Mouse (Mus musculus): ENCODE results near the gene Gpr65.
"Not testable (repeated sequence)": the region's sequence is repeated elsewhere in the genome, so short reads cannot be mapped to it uniquely, and the experiment has no call there.

Gpr65 gene

GRCm38 (mm10) chr12:98268441-98269369 lies at the start of gene Gpr65:
Gene Gpr65 (plus strand): TSS chr12:98268635.
- no peak for DNase-seq (ENCODE audit: low spot score)

GRCm38 (mm10) chr12:98223286-98223685 lies 45.1 kb upstream of the Gpr65 start:
- DNase-seq (ENCODE audit: low spot score), result no peak

GRCm38 (mm10) chr12:98227037-98227436 lies 41.4 kb upstream of the Gpr65 start:
- no peak for DNase-seq (ENCODE audit: low spot score)

GRCm38 (mm10) chr12:98238478-98238877 lies 30.0 kb upstream of the Gpr65 start:
- not testable (repeated sequence) for DNase-seq (ENCODE audit: low spot score)

- no peak for DNase-seq (ENCODE audit: low spot score)
These were observed 24.3 kb upstream of the Gpr65 start for GRCm38 (mm10) chr12:98244161-98244560.

GRCm38 (mm10) chr12:98244865-98245264 lies 23.6 kb upstream of the Gpr65 start:
- no peak for DNase-seq (ENCODE audit: low spot score)

- no peak for DNase-seq (ENCODE audit: low spot score)
These were observed 21.6 kb upstream of the Gpr65 start for GRCm38 (mm10) chr12:98246835-98247234.

- DNase-seq (ENCODE audit: low spot score), result no peak
These were observed 18.8 kb upstream of the Gpr65 start for GRCm38 (mm10) chr12:98249671-98250070.

- DNase-seq (ENCODE audit: low spot score), result no peak
These were observed 18.1 kb upstream of the Gpr65 start for GRCm38 (mm10) chr12:98250327-98250726.

GRCm38 (mm10) chr12:98252417-98252816 lies 16.0 kb upstream of the Gpr65 start:
- no peak for DNase-seq (ENCODE audit: low spot score)

- DNase-seq (ENCODE audit: low spot score), result no peak
These were observed 13.0 kb upstream of the Gpr65 start for GRCm38 (mm10) chr12:98255373-98255995.

- DNase-seq (ENCODE audit: low spot score), result no peak
These were observed 10.0 kb upstream of the Gpr65 start for GRCm38 (mm10) chr12:98258371-98258844.

- DNase-seq (ENCODE audit: low spot score), result peak; percentile 84
These were observed 9.5 kb upstream of the Gpr65 start, which contains the start of gene Galc for GRCm38 (mm10) chr12:98258845-98259517. Gene Galc (minus strand): TSS chr12:98259459.

GRCm38 (mm10) chr12:98259518-98259852 lies 8.9 kb upstream of the Gpr65 start:
- DNase-seq (ENCODE audit: low spot score), result no peak

GRCm38 (mm10) chr12:98265697-98266096 lies 2.7 kb upstream of the Gpr65 start:
- DNase-seq (ENCODE audit: low spot score), result no peak

- no peak for DNase-seq (ENCODE audit: low spot score)
These were observed 1.6 kb downstream of the Gpr65 start for GRCm38 (mm10) chr12:98269791-98270745.

GRCm38 (mm10) chr12:98270810-98271566 lies 2.6 kb downstream of the Gpr65 start:
- DNase-seq (ENCODE audit: low spot score), result no peak

- DNase-seq (ENCODE audit: low spot score), result no peak
These were observed 4.0 kb downstream of the Gpr65 start for GRCm38 (mm10) chr12:98272433-98272832.

- peak; percentile 47 for DNase-seq (ENCODE audit: low spot score)
These were observed 12.1 kb downstream of the Gpr65 start for GRCm38 (mm10) chr12:98280530-98280929.

- no peak for DNase-seq (ENCODE audit: low spot score)
These were observed 12.6 kb downstream of the Gpr65 start for GRCm38 (mm10) chr12:98280996-98281395.
